Mouse (Mus musculus) cerebellum, adult 2 months (tissue): ENCODE results near the gene Cldn4. TPM values are rescaled to one million over a fixed set of nuclear protein-coding genes. Genes with fewer than 3 reads are reported as not detected.
A peak's percentile ranks its signal among the peaks of the same experiment; 100 is the strongest.

Source experiments
- DNase-seq, 2 experiments: peaks; one replicate each; pipeline ENCODE4 v3.0.0; 2021
- H3K27ac ChIP-seq: fragments of 200-500 bp; 2 replicates; pipeline ENCODE4 v1.5.1; 2012; ENCODE audit warnings: low read length, control low read depth, inconsistent platforms; ENCODE audit not compliant: insufficient read depth
- H3K27me3 ChIP-seq: fragments of 200-500 bp; 2 replicates; pipeline ENCODE4 v1.6.1; 2012; ENCODE audit warnings: inconsistent platforms, mild to moderate bottlenecking, low read length, moderate library complexity; ENCODE audit not compliant: control insufficient read depth, insufficient read depth
- H3K4me1 ChIP-seq: fragments of 200-500 bp; 2 replicates; pipeline ENCODE4 v1.6.1; 2011; ENCODE audit warnings: low read length; ENCODE audit not compliant: control insufficient read depth, insufficient read depth
- H3K4me3 ChIP-seq: fragments of 200-500 bp; replicated peaks from 2 replicates; pipeline ENCODE3; 2011; ENCODE audit warnings: mild to moderate bottlenecking, low read depth, low read length, control low read depth; ENCODE audit not compliant: insufficient read depth
- CTCF ChIP-seq: fragments of 200-500 bp; IDR thresholded peaks from 2 replicates; pipeline ENCODE4 v1.5.1; 2011; ENCODE audit warnings: low read depth, mild to moderate bottlenecking, control low read depth, low read length, moderate library complexity, borderline replicate concordance; ENCODE audit not compliant: insufficient read depth
- POLR2A ChIP-seq: fragments of 200-500 bp; IDR thresholded peaks from 2 replicates; pipeline ENCODE4 v1.6.1; 2011; ENCODE audit warnings: low read length, control low read depth, borderline replicate concordance; ENCODE audit not compliant: insufficient read depth
- WGBS: fragments of 180-500 bp; shearing (Covaris S2); methylation state at CpG from one replicate; pipeline ENCODE4 v1.1.7; 2018; 5-methylcytosine and 5-hydroxymethylcytosine counted together
- polyA plus RNA-seq: library from polyadenylated mRNA; depleted of rRNA; stranded (reverse); fragments of >200 nt; gene quantifications from 2 replicates; pipeline ENCODE4 v1.2.3, GENCODE M21; 2012

The Cldn4 gene
- polyA plus RNA-seq, 1 experiment = 0.07 TPM

- peak in 1 of 2 experiments; percentile 24 for DNase-seq
- Histone ChIP-seq H3K4me1 (no peaks in the 10 kb centered on the region), H3K27me3 (no peaks in the 10 kb centered on the region), H3K4me3 (no peak overlapping the region), H3K27ac (no peak overlapping the region)
- TF ChIP-seq CTCF = no peak
- TF ChIP-seq POLR2A = no peak
- 17% methylated on average over 7 of the region's 7 CpGs for WGBS
Observed at GRCm38 (mm10) chr5:134959114-134959513, 12.4 kb upstream of the Cldn4 start.

GRCm38 (mm10) chr5:134955491-134955890 is 8.8 kb upstream of the Cldn4 start:
- DNase-seq = no peak
- 85% methylated on average over 5 of the region's 5 CpGs for WGBS
- Histone ChIP-seq H3K4me1 (no peaks in the 10 kb centered on the region), H3K27me3 (no peaks in the 10 kb centered on the region), H3K4me3 (no peak overlapping the region), H3K27ac (no peak overlapping the region)
- TF ChIP-seq POLR2A (no peak), CTCF (no peak)

- no peaks in the 10 kb centered on the region for H3K27me3 ChIP-seq
Observed at GRCm38 (mm10) chr5:134951053-134951884, 4.5 kb upstream of the Cldn4 start.

GRCm38 (mm10) chr5:134948085-134948439 is 1.3 kb upstream of the Cldn4 start:
- no peak overlapping the region for H3K4me3 ChIP-seq
- no peaks in the 10 kb centered on the region for H3K4me1 ChIP-seq
- TF ChIP-seq POLR2A (no peak), CTCF (no peak)
- no peaks in the 10 kb centered on the region for H3K27me3 ChIP-seq
- H3K27ac ChIP-seq = no peak overlapping the region
- DNase-seq = no peak
- WGBS = 58% methylated on average over 4 of the region's 4 CpGs

More at GRCm38 (mm10) chr5:134951053-134951884, 4.5 kb upstream of the Cldn4 start:
- H3K4me3 ChIP-seq = no peak overlapping the region
- H3K4me1 ChIP-seq = no peaks in the 10 kb centered on the region
- no peak for DNase-seq
- 40% methylated on average over 19 of the region's 19 CpGs for WGBS
- H3K27ac ChIP-seq = no peak overlapping the region
- TF ChIP-seq POLR2A (no peak), CTCF (no peak)

- H3K4me3 ChIP-seq = no peak overlapping the region
- no peak for DNase-seq
- 0 out of 2 replicates have a peak, but pooled peaks cover 1% of the 10 kb centered on the region for H3K4me1 ChIP-seq
- 67% methylated on average over 5 of the region's 5 CpGs for WGBS
- no peak overlapping the region for H3K27ac ChIP-seq
- TF ChIP-seq CTCF = no peak
- TF ChIP-seq POLR2A = no peak
- no peaks in the 10 kb centered on the region for H3K27me3 ChIP-seq
Observed at GRCm38 (mm10) chr5:134947420-134948084, 818 bp upstream of the Cldn4 start.

- WGBS = 23% methylated on average over 43 of the region's 43 CpGs
- H3K27ac ChIP-seq = no peak overlapping the region
- TF ChIP-seq POLR2A (no peak), CTCF (no peak)
- H3K27me3 ChIP-seq = no peaks in the 10 kb centered on the region
- H3K4me1 ChIP-seq = 0 out of 2 replicates have a peak, but pooled peaks cover 2% of the 10 kb centered on the region
- no peak for DNase-seq
- no peak overlapping the region for H3K4me3 ChIP-seq
Observed at GRCm38 (mm10) chr5:134946063-134946856, 474 bp downstream of the Cldn4 start.

- WGBS = 49% methylated on average over 19 of the region's 19 CpGs
- TF ChIP-seq CTCF (no peak), POLR2A (no peak)
Observed at GRCm38 (mm10) chr5:134945266-134945959, 1.3 kb downstream of the Cldn4 start.

More at GRCm38 (mm10) chr5:134945266-134945959, 1.3 kb downstream of the Cldn4 start:
- 0 out of 2 replicates have a peak, but pooled peaks cover 2% of the 10 kb centered on the region for H3K4me1 ChIP-seq
- H3K4me3 ChIP-seq = no peak overlapping the region
- no peaks in the 10 kb centered on the region for H3K27me3 ChIP-seq
- H3K27ac ChIP-seq = no peak overlapping the region
- no peak for DNase-seq
